Mouse (Mus musculus): ENCODE results near the gene Ppp1r27. TPM values are rescaled to one million over a fixed set of nuclear protein-coding genes. Genes with fewer than 3 reads are reported as not detected.

The Ppp1r27 gene
- total RNA-seq, 1 experiment from 2014 or later: not detected

GRCm38 (mm10) chr11:120549986-120550809 lies 734 bp downstream of the Ppp1r27 start:
- ATAC-seq (ENCODE audit: extremely low read depth, insufficient number of reproducible peaks, low FRiP score, poor library complexity, severe bottlenecking): no peak

- peak; percentile 61 for ATAC-seq (ENCODE audit: extremely low read depth, insufficient number of reproducible peaks, low FRiP score, poor library complexity, severe bottlenecking)
Measured at GRCm38 (mm10) chr11:120549168-120549945, 1.6 kb downstream of the Ppp1r27 start, which contains the start of gene Mcrip1. Gene Mcrip1 (minus strand): TSS chr11:120549727.

DNA sequence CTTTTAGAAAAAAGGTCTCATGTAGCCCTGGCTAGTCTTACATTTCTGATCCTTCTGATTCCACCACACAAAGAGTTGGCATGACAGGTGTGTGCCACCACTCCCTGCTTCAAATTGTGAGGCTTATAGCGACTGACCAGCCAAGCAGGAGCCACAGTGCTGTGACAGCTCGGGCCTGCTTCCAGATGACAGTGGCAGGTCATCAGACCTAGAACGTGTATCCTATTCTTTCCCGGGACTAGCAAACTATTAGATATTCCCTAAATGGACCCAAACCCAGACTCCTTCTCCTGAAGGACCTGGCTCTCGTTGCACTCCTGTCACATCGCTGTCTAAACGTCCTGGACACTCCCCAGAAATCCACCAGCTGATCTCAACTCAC lies 2.2 kb downstream of the Ppp1r27 start:
- no peak for ATAC-seq (ENCODE audit: extremely low read depth, insufficient number of reproducible peaks, low FRiP score, poor library complexity, severe bottlenecking)

GRCm38 (mm10) chr11:120548214-120548613 lies 2.7 kb downstream of the Ppp1r27 start:
- ATAC-seq (ENCODE audit: extremely low read depth, insufficient number of reproducible peaks, low FRiP score, poor library complexity, severe bottlenecking): no peak

- ATAC-seq (ENCODE audit: extremely low read depth, insufficient number of reproducible peaks, low FRiP score, poor library complexity, severe bottlenecking): no peak
Measured at GRCm38 (mm10) chr11:120547469-120547868, 3.5 kb downstream of the Ppp1r27 start.

- ATAC-seq (ENCODE audit: extremely low read depth, insufficient number of reproducible peaks, low FRiP score, poor library complexity, severe bottlenecking): no peak
Measured at GRCm38 (mm10) chr11:120545964-120546363, 5.0 kb downstream of the Ppp1r27 start.

GRCm38 (mm10) chr11:120542376-120542775 lies 8.6 kb downstream of the Ppp1r27 start:
- ATAC-seq (ENCODE audit: extremely low read depth, insufficient number of reproducible peaks, low FRiP score, poor library complexity, severe bottlenecking): no peak

GRCm38 (mm10) chr11:120541907-120542306 lies 9.0 kb downstream of the Ppp1r27 start:
- ATAC-seq (ENCODE audit: extremely low read depth, insufficient number of reproducible peaks, low FRiP score, poor library complexity, severe bottlenecking): no peak

DNA sequence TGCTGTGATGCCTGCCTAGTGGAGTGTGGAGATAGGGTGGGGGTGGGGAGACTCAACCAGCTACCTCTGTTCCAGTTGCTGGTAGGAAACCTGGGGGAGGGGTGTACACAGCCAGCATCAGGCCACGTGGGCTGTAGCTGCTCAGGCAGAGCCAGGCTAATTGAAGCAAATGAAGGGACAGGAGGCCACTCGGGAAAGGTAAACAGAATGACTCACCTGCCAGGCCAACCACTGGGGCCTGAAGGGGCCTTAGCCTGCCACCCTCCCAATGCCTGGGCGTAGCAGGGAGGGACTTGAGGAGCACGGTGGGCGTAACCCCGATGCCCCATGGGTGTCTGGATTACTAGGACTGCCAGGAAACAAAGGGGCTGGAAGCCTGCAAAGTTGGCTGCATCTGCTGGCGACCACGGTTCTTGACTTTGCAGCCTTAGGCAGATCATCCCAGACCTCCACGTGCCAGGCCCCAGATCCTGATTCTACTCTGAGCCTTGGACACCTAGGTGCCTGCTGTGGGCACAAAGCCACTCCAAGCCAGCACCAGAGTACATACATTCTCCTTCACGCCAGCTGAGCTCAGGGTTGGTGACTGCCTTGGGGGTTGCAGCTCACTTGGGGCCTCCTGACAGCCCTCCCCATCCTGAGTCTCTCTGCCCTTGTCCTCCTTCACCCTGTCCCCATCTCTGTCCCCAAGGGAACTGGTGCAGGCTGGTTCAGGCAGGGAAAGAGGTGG lies 11.5 kb downstream of the Ppp1r27 start:
- ATAC-seq (ENCODE audit: extremely low read depth, insufficient number of reproducible peaks, low FRiP score, poor library complexity, severe bottlenecking): no peak

DNA sequence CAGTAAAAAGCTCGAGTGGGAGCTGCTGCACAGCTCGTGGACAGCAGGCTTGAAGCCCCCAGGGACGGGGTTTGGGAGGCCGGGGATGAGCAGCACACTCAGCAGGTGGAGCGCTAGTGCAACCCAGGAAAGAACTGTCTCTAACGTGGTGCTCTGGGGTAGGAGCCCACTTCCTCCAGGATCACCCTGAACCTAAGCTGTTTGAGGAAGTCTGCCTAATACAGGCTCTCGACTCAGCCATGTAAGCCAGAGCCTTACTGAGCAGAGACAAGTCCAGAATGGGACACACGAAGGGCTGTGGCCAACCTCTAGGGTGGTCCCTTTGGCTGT lies 12.0 kb downstream of the Ppp1r27 start:
- no peak for ATAC-seq (ENCODE audit: extremely low read depth, insufficient number of reproducible peaks, low FRiP score, poor library complexity, severe bottlenecking)

DNA sequence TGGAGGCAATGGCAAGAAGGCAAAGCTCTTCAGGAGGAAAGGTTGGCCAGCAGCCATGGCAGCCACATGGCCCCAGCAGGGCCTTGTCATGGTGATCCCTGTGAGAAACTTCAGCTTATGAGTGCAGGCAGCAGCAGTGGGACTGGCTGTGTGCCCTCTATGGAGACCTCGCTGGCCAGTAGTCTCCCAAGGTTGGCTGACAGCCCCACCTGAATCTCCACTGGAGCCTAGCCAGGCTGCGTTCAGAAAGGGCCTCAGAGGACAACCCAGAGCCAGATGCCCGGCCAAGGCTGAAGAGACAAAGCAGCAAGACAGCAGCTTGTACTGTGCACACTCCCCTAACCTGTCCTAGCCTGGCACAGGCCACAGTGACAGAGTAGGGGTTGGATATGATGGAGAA lies 12.4 kb downstream of the Ppp1r27 start:
- no peak for ATAC-seq (ENCODE audit: extremely low read depth, insufficient number of reproducible peaks, low FRiP score, poor library complexity, severe bottlenecking)

GRCm38 (mm10) chr11:120535804-120536203 lies 15.1 kb downstream of the Ppp1r27 start:
- no peak for ATAC-seq (ENCODE audit: extremely low read depth, insufficient number of reproducible peaks, low FRiP score, poor library complexity, severe bottlenecking)

- no peak for ATAC-seq (ENCODE audit: extremely low read depth, insufficient number of reproducible peaks, low FRiP score, poor library complexity, severe bottlenecking)
Measured at GRCm38 (mm10) chr11:120535145-120535544, 15.8 kb downstream of the Ppp1r27 start.

- no peak for ATAC-seq (ENCODE audit: extremely low read depth, insufficient number of reproducible peaks, low FRiP score, poor library complexity, severe bottlenecking)
Measured at GRCm38 (mm10) chr11:120534093-120534492, 16.8 kb downstream of the Ppp1r27 start.

GRCm38 (mm10) chr11:120531646-120532045 lies 19.3 kb downstream of the Ppp1r27 start:
- ATAC-seq (ENCODE audit: extremely low read depth, insufficient number of reproducible peaks, low FRiP score, poor library complexity, severe bottlenecking): no peak

GRCm38 (mm10) chr11:120530085-120530964 lies 20.6 kb downstream of the Ppp1r27 start, which contains the start of gene Gcgr:
Gene Gcgr (plus strand): TSS chr11:120530699.
- no peak for ATAC-seq (ENCODE audit: extremely low read depth, insufficient number of reproducible peaks, low FRiP score, poor library complexity, severe bottlenecking)

DNA sequence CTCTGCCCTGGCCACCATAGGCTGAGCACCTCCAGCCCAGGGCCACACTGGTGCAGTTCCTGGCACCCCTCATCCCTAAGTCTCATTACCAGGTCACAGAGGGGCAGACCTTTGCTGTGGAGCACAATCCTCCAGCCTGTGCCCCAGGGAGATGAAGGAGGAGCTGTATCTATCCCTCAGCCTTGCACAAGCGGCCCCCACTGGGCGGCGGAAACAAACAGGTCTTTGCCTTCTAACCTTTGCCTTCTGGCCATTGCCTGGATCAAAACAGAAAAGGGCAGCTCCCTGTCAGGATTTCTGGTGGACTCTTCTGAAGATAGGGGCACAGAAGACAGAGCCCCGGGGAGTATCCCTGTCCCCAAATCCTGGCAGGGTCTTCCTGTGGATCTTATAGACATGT lies 22.0 kb downstream of the Ppp1r27 start:
- no peak for ATAC-seq (ENCODE audit: extremely low read depth, insufficient number of reproducible peaks, low FRiP score, poor library complexity, severe bottlenecking)

- no peak for ATAC-seq (ENCODE audit: extremely low read depth, insufficient number of reproducible peaks, low FRiP score, poor library complexity, severe bottlenecking)
Measured at GRCm38 (mm10) chr11:120527690-120528354, 23.1 kb downstream of the Ppp1r27 start.

All from neutrophil, adult 5-6 weeks (primary cell).